Mouse (Mus musculus): Measurements from ENCODE around the gene Ccdc170. TPM values are rescaled to one million over a fixed set of nuclear protein-coding genes. Genes with fewer than 3 reads are reported as not detected.

The Ccdc170 gene
- polyA plus RNA-seq, 1 experiment from 2014 or later = 0.06 TPM

DNA sequence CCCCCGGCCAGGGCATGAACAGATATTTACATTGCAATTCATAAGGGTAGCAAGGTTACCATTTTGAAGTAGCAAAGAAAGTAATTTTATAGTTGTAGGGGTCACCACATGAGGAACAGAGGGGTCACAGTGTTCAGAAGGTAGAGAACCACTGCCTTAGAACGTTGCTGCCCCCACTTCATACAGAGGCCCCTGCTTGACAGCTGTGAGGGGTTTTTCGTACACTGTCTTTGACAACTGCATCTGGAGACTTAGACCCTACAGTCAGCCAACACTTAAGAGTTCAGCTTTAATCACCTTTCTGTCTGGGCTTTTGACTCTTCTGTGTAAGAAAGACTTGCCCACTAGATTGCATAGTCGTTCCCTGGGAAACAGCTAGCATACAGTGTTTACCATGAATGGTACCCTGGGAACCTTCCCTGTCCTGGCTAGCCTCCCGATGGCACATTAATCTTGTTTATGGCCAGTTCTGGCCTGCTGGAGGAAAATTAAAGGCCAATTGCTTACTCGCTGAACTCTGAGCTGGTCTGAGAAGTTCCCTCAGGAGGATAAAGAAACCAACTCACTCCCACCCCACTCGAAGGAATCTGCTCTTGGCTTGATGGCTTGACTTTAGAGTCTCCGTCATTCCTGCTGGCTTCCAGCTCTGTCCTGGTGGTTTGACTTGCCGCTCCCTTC lies 71.3 kb downstream of the Ccdc170 start:
- ATAC-seq (replicated peaks; ENCODE audit: insufficient number of reproducible peaks, low FRiP score, low TSS enrichment, low read depth) (no peak), DNase-seq (ENCODE audit: low spot score) (no peak)
- H3K27me3 ChIP-seq (ENCODE audit: control insufficient read depth, insufficient read depth, low read length) = no peaks in the 10 kb centered on the region
- no peak overlapping the region for H3K27ac ChIP-seq (replicated peaks; ENCODE audit: low read depth, low read length)
- H3K9ac ChIP-seq (replicated peaks; ENCODE audit: low read length) = no peak overlapping the region
- 75% methylated on average over 9 of the region's 9 CpGs for WGBS
- H3K4me1 ChIP-seq (ENCODE audit: control insufficient read depth, insufficient read depth, low read length) = no peaks in the 10 kb centered on the region
- H3K9me3 ChIP-seq (replicated peaks; ENCODE audit: control insufficient read depth, low read length) = no peaks in the 10 kb centered on the region
- no peaks in the 10 kb centered on the region for H3K36me3 ChIP-seq (replicated peaks; ENCODE audit: control insufficient read depth, insufficient read depth, low read depth, low read length)
- H3K4me3 ChIP-seq (ENCODE audit: low read depth, low read length) = no peak overlapping the region
- H3K4me2 ChIP-seq (ENCODE audit: low read depth, low read length) = no peak overlapping the region

GRCm38 (mm10) chr10:4556842-4557377 lies 74.6 kb downstream of the Ccdc170 start:
- H3K4me2 ChIP-seq (ENCODE audit: low read depth, low read length) = no peak overlapping the region
- H3K4me1 ChIP-seq (ENCODE audit: control insufficient read depth, insufficient read depth, low read length) = no peaks in the 10 kb centered on the region
- DNase-seq (ENCODE audit: low spot score) (no peak), ATAC-seq (replicated peaks; ENCODE audit: insufficient number of reproducible peaks, low FRiP score, low TSS enrichment, low read depth) (no peak)
- no peaks in the 10 kb centered on the region for H3K9me3 ChIP-seq (replicated peaks; ENCODE audit: control insufficient read depth, low read length)
- no peak overlapping the region for H3K9ac ChIP-seq (replicated peaks; ENCODE audit: low read length)
- no peak overlapping the region for H3K4me3 ChIP-seq (ENCODE audit: low read depth, low read length)
- H3K27ac ChIP-seq (replicated peaks; ENCODE audit: low read depth, low read length) = no peak overlapping the region
- H3K27me3 ChIP-seq (ENCODE audit: control insufficient read depth, insufficient read depth, low read length) = no peaks in the 10 kb centered on the region
- WGBS = 88% methylated on average over 3 of the region's 3 CpGs
- H3K36me3 ChIP-seq (replicated peaks; ENCODE audit: control insufficient read depth, insufficient read depth, low read depth, low read length) = no peaks in the 10 kb centered on the region

DNA sequence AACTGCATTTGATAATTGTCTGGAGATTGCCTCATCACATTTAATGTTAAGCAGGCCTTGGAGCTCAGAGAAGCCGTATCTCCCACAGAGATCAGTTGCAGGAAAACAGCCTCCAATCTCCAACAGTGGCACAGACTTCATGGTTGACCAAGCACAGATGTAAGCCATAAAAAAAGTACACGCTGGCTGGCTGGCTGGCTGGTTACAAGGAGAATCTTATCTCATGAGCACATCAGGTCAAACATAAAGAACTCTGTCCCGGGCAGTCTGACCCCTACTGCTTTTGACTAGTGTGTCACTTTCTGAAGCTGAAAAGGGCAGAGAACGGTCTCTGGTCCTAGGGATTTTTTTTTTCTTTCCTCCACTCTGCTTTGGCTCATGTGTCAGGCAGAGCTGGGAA lies 76.8 kb downstream of the Ccdc170 start:
- Histone ChIP-seq H3K4me1 (ENCODE audit: control insufficient read depth, insufficient read depth, low read length) (no peaks in the 10 kb centered on the region), H3K9ac (replicated peaks; ENCODE audit: low read length) (no peak overlapping the region), H3K36me3 (replicated peaks; ENCODE audit: control insufficient read depth, insufficient read depth, low read depth, low read length) (no peaks in the 10 kb centered on the region), H3K4me3 (ENCODE audit: low read depth, low read length) (no peak overlapping the region), H3K4me2 (ENCODE audit: low read depth, low read length) (no peak overlapping the region), H3K9me3 (replicated peaks; ENCODE audit: control insufficient read depth, low read length) (no peaks in the 10 kb centered on the region), H3K27ac (replicated peaks; ENCODE audit: low read depth, low read length) (no peak overlapping the region), H3K27me3 (ENCODE audit: control insufficient read depth, insufficient read depth, low read length) (no peaks in the 10 kb centered on the region)
- ATAC-seq (replicated peaks; ENCODE audit: insufficient number of reproducible peaks, low FRiP score, low TSS enrichment, low read depth) (no peak), DNase-seq (ENCODE audit: low spot score) (no peak)
- 54% methylated on average over 4 of the region's 4 CpGs for WGBS

GRCm38 (mm10) chr10:4565148-4565547 lies 82.8 kb downstream of the Ccdc170 start:
- no peak overlapping the region for H3K4me3 ChIP-seq (ENCODE audit: low read depth, low read length)
- no peak overlapping the region for H3K27ac ChIP-seq (replicated peaks; ENCODE audit: low read depth, low read length)
- H3K4me1 ChIP-seq (ENCODE audit: control insufficient read depth, insufficient read depth, low read length) = no peaks in the 10 kb centered on the region
- WGBS = 82% methylated on average over 1 of the region's 1 CpGs
- ATAC-seq (replicated peaks; ENCODE audit: insufficient number of reproducible peaks, low FRiP score, low TSS enrichment, low read depth) (no peak), DNase-seq (ENCODE audit: low spot score) (no peak)
- no peak overlapping the region for H3K9ac ChIP-seq (replicated peaks; ENCODE audit: low read length)
- no peaks in the 10 kb centered on the region for H3K27me3 ChIP-seq (ENCODE audit: control insufficient read depth, insufficient read depth, low read length)
- H3K36me3 ChIP-seq (replicated peaks; ENCODE audit: control insufficient read depth, insufficient read depth, low read depth, low read length) = no peaks in the 10 kb centered on the region
- no peak overlapping the region for H3K4me2 ChIP-seq (ENCODE audit: low read depth, low read length)
- H3K9me3 ChIP-seq (replicated peaks; ENCODE audit: control insufficient read depth, low read length) = no peaks in the 10 kb centered on the region

DNA sequence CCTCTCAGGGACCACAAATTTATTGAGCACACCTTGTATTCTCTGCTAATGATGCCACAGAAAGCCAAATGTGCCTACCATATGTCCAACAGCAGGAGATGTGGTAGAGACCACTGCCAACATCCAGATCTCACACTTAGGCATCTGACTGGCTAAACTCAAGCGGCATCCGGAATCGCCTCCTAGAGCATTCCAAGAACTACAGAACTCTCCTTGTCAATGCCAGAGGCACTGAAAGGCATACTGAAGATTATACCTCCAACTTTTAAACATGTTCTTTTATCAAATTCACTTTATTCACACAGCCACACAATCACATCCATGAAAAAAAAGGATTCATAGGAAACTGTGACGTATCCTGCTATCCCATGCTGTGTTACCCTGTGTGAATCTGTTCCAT lies 88.5 kb downstream of the Ccdc170 start:
- no peaks in the 10 kb centered on the region for H3K9me3 ChIP-seq (replicated peaks; ENCODE audit: control insufficient read depth, low read length)
- no peak overlapping the region for H3K4me3 ChIP-seq (ENCODE audit: low read depth, low read length)
- H3K4me1 ChIP-seq (ENCODE audit: control insufficient read depth, insufficient read depth, low read length) = no peaks in the 10 kb centered on the region
- ATAC-seq (replicated peaks; ENCODE audit: insufficient number of reproducible peaks, low FRiP score, low TSS enrichment, low read depth) (no peak), DNase-seq (ENCODE audit: low spot score) (no peak)
- no peak overlapping the region for H3K9ac ChIP-seq (replicated peaks; ENCODE audit: low read length)
- 95% methylated on average over 4 of the region's 4 CpGs for WGBS
- H3K27ac ChIP-seq (replicated peaks; ENCODE audit: low read depth, low read length) = no peak overlapping the region
- no peaks in the 10 kb centered on the region for H3K27me3 ChIP-seq (ENCODE audit: control insufficient read depth, insufficient read depth, low read length)
- H3K4me2 ChIP-seq (ENCODE audit: low read depth, low read length) = no peak overlapping the region
- H3K36me3 ChIP-seq (replicated peaks; ENCODE audit: control insufficient read depth, insufficient read depth, low read depth, low read length) = no peaks in the 10 kb centered on the region

- Histone ChIP-seq H3K27me3 (ENCODE audit: control insufficient read depth, insufficient read depth, low read length) (no peaks in the 10 kb centered on the region), H3K4me3 (ENCODE audit: low read depth, low read length) (no peak overlapping the region), H3K36me3 (replicated peaks; ENCODE audit: control insufficient read depth, insufficient read depth, low read depth, low read length) (no peaks in the 10 kb centered on the region), H3K4me1 (ENCODE audit: control insufficient read depth, insufficient read depth, low read length) (no peaks in the 10 kb centered on the region), H3K9ac (replicated peaks; ENCODE audit: low read length) (no peak overlapping the region), H3K9me3 (replicated peaks; ENCODE audit: control insufficient read depth, low read length) (no peaks in the 10 kb centered on the region), H3K4me2 (ENCODE audit: low read depth, low read length) (no peak overlapping the region), H3K27ac (replicated peaks; ENCODE audit: low read depth, low read length) (no peak overlapping the region)
- ATAC-seq (replicated peaks; ENCODE audit: insufficient number of reproducible peaks, low FRiP score, low TSS enrichment, low read depth) (no peak), DNase-seq (ENCODE audit: low spot score) (no peak)
- 66% methylated on average over 4 of the region's 4 CpGs for WGBS
Measured at GRCm38 (mm10) chr10:4571304-4571703, 89.0 kb downstream of the Ccdc170 start.

GRCm38 (mm10) chr10:4581905-4582304 lies 99.6 kb downstream of the Ccdc170 start:
- Histone ChIP-seq H3K9me3 (replicated peaks; ENCODE audit: control insufficient read depth, low read length) (no peaks in the 10 kb centered on the region), H3K4me2 (ENCODE audit: low read depth, low read length) (no peak overlapping the region), H3K4me3 (ENCODE audit: low read depth, low read length) (no peak overlapping the region), H3K9ac (replicated peaks; ENCODE audit: low read length) (no peak overlapping the region), H3K4me1 (ENCODE audit: control insufficient read depth, insufficient read depth, low read length) (no peaks in the 10 kb centered on the region), H3K27ac (replicated peaks; ENCODE audit: low read depth, low read length) (no peak overlapping the region), H3K27me3 (ENCODE audit: control insufficient read depth, insufficient read depth, low read length) (no peaks in the 10 kb centered on the region), H3K36me3 (replicated peaks; ENCODE audit: control insufficient read depth, insufficient read depth, low read depth, low read length) (no peaks in the 10 kb centered on the region)
- DNase-seq (ENCODE audit: low spot score) (no peak), ATAC-seq (replicated peaks; ENCODE audit: insufficient number of reproducible peaks, low FRiP score, low TSS enrichment, low read depth) (no peak)
- 84% methylated on average over 5 of the region's 5 CpGs for WGBS

- no peak for ATAC-seq (replicated peaks; ENCODE audit: insufficient number of reproducible peaks, low FRiP score, low TSS enrichment, low read depth)
- H3K4me3 ChIP-seq (ENCODE audit: low read depth, low read length) = no peak overlapping the region
- no peaks in the 10 kb centered on the region for H3K4me1 ChIP-seq (ENCODE audit: control insufficient read depth, insufficient read depth, low read length)
- no peaks in the 10 kb centered on the region for H3K27me3 ChIP-seq (ENCODE audit: control insufficient read depth, insufficient read depth, low read length)
- 79% methylated on average over 6 of the region's 6 CpGs for WGBS
- H3K4me2 ChIP-seq (ENCODE audit: low read depth, low read length) = no peak overlapping the region
- no peak overlapping the region for H3K27ac ChIP-seq (replicated peaks; ENCODE audit: low read depth, low read length)
- no peaks in the 10 kb centered on the region for H3K36me3 ChIP-seq (replicated peaks; ENCODE audit: control insufficient read depth, insufficient read depth, low read depth, low read length)
- no peak for DNase-seq (ENCODE audit: low spot score)
- no peaks in the 10 kb centered on the region for H3K9me3 ChIP-seq (replicated peaks; ENCODE audit: control insufficient read depth, low read length)
- H3K9ac ChIP-seq (replicated peaks; ENCODE audit: low read length) = no peak overlapping the region
Measured at GRCm38 (mm10) chr10:4586691-4587090, 104.4 kb downstream of the Ccdc170 start.

Data from embryonic facial prominence, embryonic 11.5 days (tissue).